Mouse (Mus musculus) midbrain, embryonic 16.5 days (tissue): Measurements from ENCODE around the gene Trpm7. TPM values are rescaled to one million over a fixed set of nuclear protein-coding genes. Genes with fewer than 3 reads are reported as not detected.

Source experiments
- ATAC-seq: fragments of 200-750 bp; cut with Nextera tagmentation; 2 replicates; pipeline ENCODE4 v1.8.0; 2017; ENCODE audit warnings: moderate TSS enrichment
- H3K27ac ChIP-seq: fragments of 300-500 bp; sonication (generic); 2 replicates; pipeline ENCODE4 v1.5.1; 2014; ENCODE audit warnings: mild to moderate bottlenecking, low read length, mixed read lengths
- H3K27me3 ChIP-seq: fragments of 300-500 bp; sonication (generic); 2 replicates; pipeline ENCODE4 v1.6.1; 2014; ENCODE audit warnings: low read depth, low read length, mixed read lengths; ENCODE audit not compliant: control insufficient read depth, insufficient read depth
- H3K36me3 ChIP-seq: fragments of 300-500 bp; sonication (generic); 2 replicates; pipeline ENCODE4 v1.6.1; 2014; ENCODE audit warnings: mild to moderate bottlenecking, low read length, moderate library complexity, mixed read lengths; ENCODE audit not compliant: control insufficient read depth, insufficient read depth
- H3K4me1 ChIP-seq: fragments of 300-500 bp; sonication (generic); 2 replicates; pipeline ENCODE4 v1.6.1; 2014; ENCODE audit warnings: mild to moderate bottlenecking, low read length, mixed read lengths; ENCODE audit not compliant: control insufficient read depth, insufficient read depth
- H3K4me2 ChIP-seq: fragments of 300-500 bp; sonication (generic); 2 replicates; pipeline ENCODE4 v1.6.1; 2014; ENCODE audit warnings: mild to moderate bottlenecking, low read length, mixed read lengths
- H3K4me3 ChIP-seq: fragments of 300-500 bp; sonication (generic); 2 replicates; pipeline ENCODE4 v1.5.1; 2014; ENCODE audit warnings: low read depth, mild to moderate bottlenecking, low read length, moderate library complexity, mixed read lengths
- H3K9ac ChIP-seq: fragments of 300-500 bp; sonication (generic); 2 replicates; pipeline ENCODE4 v1.6.1; 2014; ENCODE audit warnings: low read depth, low read length, mixed read lengths
- H3K9me3 ChIP-seq: fragments of 300-500 bp; sonication (generic); replicated peaks from 2 replicates; pipeline ENCODE4 v1.6.1; 2014; ENCODE audit warnings: mild to moderate bottlenecking, low read length, mixed read lengths; ENCODE audit not compliant: control insufficient read depth, poor library complexity, severe bottlenecking
- WGBS: fragments of 180-500 bp; shearing (Covaris S2); extraction: QIAGEN DNeasy Blood & Tissue Kit; methylation state at CpG from one replicate; pipeline ENCODE4 v1.1.7; 2014; 5-methylcytosine and 5-hydroxymethylcytosine counted together
- polyA plus RNA-seq: library from polyadenylated mRNA; unstranded; fragments of >200 nt; fragmentation: Nextera tagmentation; extraction: Ambion mirVana; gene quantifications from 2 replicates; pipeline ENCODE4 v1.2.1, GENCODE M21; 2015

Gene Trpm7
- polyA plus RNA-seq, 1 experiment from 2014 or later, result 28.6 TPM

GRCm38 (mm10) chr2:126772217-126772616 is 103.8 kb downstream of the Trpm7 start:
- Histone ChIP-seq H3K4me2 (no peak overlapping the region), H3K36me3 (no peaks in the 10 kb centered on the region), H3K4me1 (no peaks in the 10 kb centered on the region), H3K9me3 (no peaks in the 10 kb centered on the region), H3K4me3 (no peak overlapping the region), H3K9ac (no peak overlapping the region), H3K27me3 (no peaks in the 10 kb centered on the region), H3K27ac (no peak overlapping the region)
- WGBS, result 93% methylated on average over 5 of the region's 5 CpGs
- no peak for ATAC-seq

GRCm38 (mm10) chr2:126769431-126770181 is 106.4 kb downstream of the Trpm7 start:
- no peak overlapping the region for H3K9ac ChIP-seq
- H3K27me3 ChIP-seq, result no peaks in the 10 kb centered on the region
- H3K4me1 ChIP-seq, result no peaks in the 10 kb centered on the region
- H3K36me3 ChIP-seq, result no peaks in the 10 kb centered on the region
- no peak for ATAC-seq
- no peak overlapping the region for H3K4me3 ChIP-seq
- H3K9me3 ChIP-seq, result no peaks in the 10 kb centered on the region
- H3K27ac ChIP-seq, result no peak overlapping the region
- no peak overlapping the region for H3K4me2 ChIP-seq
- 73% methylated on average over 19 of the region's 19 CpGs for WGBS

- WGBS, result 75% methylated on average over 4 of the region's 4 CpGs
- no peak overlapping the region for H3K4me2 ChIP-seq
- H3K9ac ChIP-seq, result no peak overlapping the region
Observed at GRCm38 (mm10) chr2:126768194-126768593, 107.8 kb downstream of the Trpm7 start.

GRCm38 (mm10) chr2:126767599-126767998 is 108.4 kb downstream of the Trpm7 start:
- H3K4me2 ChIP-seq, result no peak overlapping the region
- H3K27ac ChIP-seq, result no peak overlapping the region
- 98% methylated on average over 3 of the region's 3 CpGs for WGBS
- H3K27me3 ChIP-seq, result no peaks in the 10 kb centered on the region
- no peaks in the 10 kb centered on the region for H3K4me1 ChIP-seq
- no peak overlapping the region for H3K4me3 ChIP-seq
- no peak for ATAC-seq
- no peak overlapping the region for H3K9ac ChIP-seq
- peaks cover under 1% of the 10 kb centered on the region for H3K36me3 ChIP-seq
- no peaks in the 10 kb centered on the region for H3K9me3 ChIP-seq

More at GRCm38 (mm10) chr2:126768194-126768593, 107.8 kb downstream of the Trpm7 start:
- Histone ChIP-seq H3K9me3 (no peaks in the 10 kb centered on the region), H3K27me3 (no peaks in the 10 kb centered on the region), H3K27ac (no peak overlapping the region), H3K36me3 (no peaks in the 10 kb centered on the region), H3K4me3 (no peak overlapping the region), H3K4me1 (no peaks in the 10 kb centered on the region)
- ATAC-seq, result no peak

- Histone ChIP-seq H3K4me2 (0 out of 2 replicates have a peak overlapping the region, but pooled peaks have one; percentile 4), H3K9ac (no peak overlapping the region), H3K9me3 (no peaks in the 10 kb centered on the region), H3K27ac (no peak overlapping the region), H3K4me3 (no peak overlapping the region), H3K27me3 (no peaks in the 10 kb centered on the region), H3K36me3 (peaks cover 14% of the 10 kb centered on the region), H3K4me1 (no peaks in the 10 kb centered on the region)
- 44% methylated on average over 11 of the region's 11 CpGs for whole genome bisulfite sequencing
- ATAC-seq, result peak; percentile 68; the same call in 1 of the 2 replicates
Observed at GRCm38 (mm10) chr2:126765867-126766582, 110.0 kb downstream of the Trpm7 start.

GRCm38 (mm10) chr2:126759351-126759750 is 116.7 kb downstream of the Trpm7 start:
- 94% methylated on average over 7 of the region's 7 CpGs for WGBS
- Histone ChIP-seq H3K36me3 (peaks cover 42% of the 10 kb centered on the region), H3K9ac (no peak overlapping the region), H3K4me3 (no peak overlapping the region), H3K27ac (no peak overlapping the region), H3K9me3 (no peaks in the 10 kb centered on the region), H3K27me3 (no peaks in the 10 kb centered on the region), H3K4me1 (no peaks in the 10 kb centered on the region), H3K4me2 (no peak overlapping the region)
- ATAC-seq, result no peak

- Histone ChIP-seq H3K4me2 (no peak overlapping the region), H3K36me3 (peaks cover 37% of the 10 kb centered on the region), H3K9me3 (no peaks in the 10 kb centered on the region), H3K27me3 (no peaks in the 10 kb centered on the region), H3K4me1 (no peaks in the 10 kb centered on the region), H3K4me3 (no peak overlapping the region), H3K27ac (no peak overlapping the region), H3K9ac (no peak overlapping the region)
- no peak for ATAC-seq
- WGBS, result 96% methylated on average over 6 of the region's 6 CpGs
Observed at GRCm38 (mm10) chr2:126755664-126756063, 120.4 kb downstream of the Trpm7 start.

- no peak for ATAC-seq
- H3K4me1 ChIP-seq, result no peaks in the 10 kb centered on the region
- no peaks in the 10 kb centered on the region for H3K27me3 ChIP-seq
- no peaks in the 10 kb centered on the region for H3K9me3 ChIP-seq
- WGBS, result 94% methylated on average over 5 of the region's 5 CpGs
- H3K4me3 ChIP-seq, result no peak overlapping the region
- peaks cover 24% of the 10 kb centered on the region for H3K36me3 ChIP-seq
- H3K27ac ChIP-seq, result no peak overlapping the region
- H3K4me2 ChIP-seq, result no peak overlapping the region
- H3K9ac ChIP-seq, result no peak overlapping the region
Observed at GRCm38 (mm10) chr2:126743389-126743788, 132.6 kb downstream of the Trpm7 start.
